Mouse (Mus musculus) liver, embryonic 15.5 days (tissue): ENCODE measurements at regions not wholly inside any gene's neighbourhood (a gene's known extent, or its start where the extent isn't known, plus 50 kb on each side); places are given as distances from the start of the nearest gene placed in this dataset.

Experiments
- ATAC-seq: fragments of 200-750 bp; cut with Nextera tagmentation; 2 replicates; pipeline ENCODE4 v1.8.0; 2017; ENCODE audit warnings: moderate number of reproducible peaks, mild to moderate bottlenecking, moderate library complexity; ENCODE audit not compliant: insufficient read depth
- H3K27ac ChIP-seq: fragments of 300-500 bp; sonication (generic); replicated peaks from 2 replicates; pipeline ENCODE4 v1.5.1; 2015; ENCODE audit warnings: mild to moderate bottlenecking, inconsistent platforms
- H3K27me3 ChIP-seq: fragments of 300-500 bp; sonication (generic); 2 replicates; pipeline ENCODE4 v1.6.1; 2015; ENCODE audit warnings: mild to moderate bottlenecking, inconsistent platforms
- H3K36me3 ChIP-seq: fragments of 300-500 bp; sonication (generic); replicated peaks from 2 replicates; pipeline ENCODE4 v1.6.1; 2015; ENCODE audit warnings: moderate library complexity, mild to moderate bottlenecking, inconsistent platforms
- H3K4me1 ChIP-seq: fragments of 300-500 bp; sonication (generic); replicated peaks from 2 replicates; pipeline ENCODE4 v1.6.1; 2015; ENCODE audit warnings: inconsistent platforms
- H3K4me2 ChIP-seq: fragments of 300-500 bp; sonication (generic); 2 replicates; pipeline ENCODE4 v1.6.1; 2015; ENCODE audit warnings: moderate library complexity, mild to moderate bottlenecking, inconsistent platforms
- H3K4me3 ChIP-seq: fragments of 300-500 bp; sonication (generic); replicated peaks from 2 replicates; pipeline ENCODE4 v1.5.1; 2015; ENCODE audit warnings: mild to moderate bottlenecking, inconsistent platforms
- H3K9ac ChIP-seq: fragments of 300-500 bp; sonication (generic); 2 replicates; pipeline ENCODE4 v1.6.1; 2015; ENCODE audit warnings: moderate library complexity, mild to moderate bottlenecking, inconsistent platforms
- H3K9me3 ChIP-seq: fragments of 300-500 bp; sonication (generic); replicated peaks from 2 replicates; pipeline ENCODE4 v1.6.1; 2016; ENCODE audit warnings: inconsistent platforms
- WGBS: fragments of 180-500 bp; shearing (Covaris S2); methylation state at CpG from one replicate; pipeline ENCODE4 v1.1.7; 2015; ENCODE audit warnings: mixed read lengths; ENCODE audit not compliant: insufficient replicate concordance; 5-methylcytosine and 5-hydroxymethylcytosine counted together

DNA sequence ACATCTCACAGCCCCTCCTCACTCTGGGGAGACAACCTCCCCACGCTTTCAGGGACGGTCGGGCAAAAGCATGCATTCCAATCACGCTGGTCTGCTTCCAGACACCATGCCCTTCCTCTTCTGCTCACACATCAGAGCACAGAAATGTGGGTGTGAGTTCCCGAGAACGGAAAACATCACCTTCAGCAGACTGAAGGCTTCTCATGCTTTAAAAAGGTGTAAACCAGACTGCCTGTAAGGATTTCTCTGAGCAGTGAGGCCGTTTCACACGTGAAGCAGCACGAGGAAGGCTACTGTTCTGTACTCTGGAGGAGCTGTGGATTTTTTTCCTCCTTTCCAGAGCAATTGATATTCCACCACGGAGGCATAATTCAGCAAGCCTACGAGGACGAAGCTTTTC, 2218.8 kb upstream of the Lrrc6 start:
- Histone ChIP-seq H3K27ac (no peak overlapping the region), H3K4me3 (no peak overlapping the region), H3K4me2 (no peak overlapping the region), H3K9ac (no peak overlapping the region), H3K27me3 (no peaks in the 10 kb centered on the region), H3K36me3 (no peaks in the 10 kb centered on the region), H3K9me3 (no peaks in the 10 kb centered on the region), H3K4me1 (no peaks in the 10 kb centered on the region)
- no peak for ATAC-seq
- WGBS, result 55% methylated on average over 12 of the region's 12 CpGs

DNA sequence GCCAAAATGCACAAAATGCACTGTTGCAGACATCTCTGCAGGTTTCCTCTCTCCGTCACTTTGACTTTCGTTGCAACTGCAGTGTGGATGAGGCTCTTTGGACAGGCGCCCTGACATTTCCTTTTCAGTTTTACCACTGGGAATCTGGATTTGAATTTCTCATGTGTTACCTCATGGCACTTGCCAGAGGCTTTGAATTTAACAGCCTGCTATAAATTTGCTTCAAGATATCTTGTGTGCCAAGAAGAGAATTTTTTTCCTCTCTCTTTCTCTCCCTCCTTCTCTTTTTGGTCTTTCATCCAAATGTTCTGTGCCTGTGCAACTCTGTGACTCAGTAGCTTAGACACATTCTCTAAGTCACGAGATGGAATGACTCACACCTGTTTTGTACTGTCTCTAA, 2213.6 kb upstream of the Lrrc6 start:
- no peaks in the 10 kb centered on the region for H3K4me1 ChIP-seq
- no peak overlapping the region for H3K9ac ChIP-seq
- H3K4me3 ChIP-seq, result no peak overlapping the region
- H3K9me3 ChIP-seq, result no peaks in the 10 kb centered on the region
- no peak for ATAC-seq
- H3K27ac ChIP-seq, result no peak overlapping the region
- no peak overlapping the region for H3K4me2 ChIP-seq
- no peaks in the 10 kb centered on the region for H3K27me3 ChIP-seq
- H3K36me3 ChIP-seq, result no peaks in the 10 kb centered on the region
- WGBS, result 53% methylated on average over 4 of the region's 4 CpGs

DNA sequence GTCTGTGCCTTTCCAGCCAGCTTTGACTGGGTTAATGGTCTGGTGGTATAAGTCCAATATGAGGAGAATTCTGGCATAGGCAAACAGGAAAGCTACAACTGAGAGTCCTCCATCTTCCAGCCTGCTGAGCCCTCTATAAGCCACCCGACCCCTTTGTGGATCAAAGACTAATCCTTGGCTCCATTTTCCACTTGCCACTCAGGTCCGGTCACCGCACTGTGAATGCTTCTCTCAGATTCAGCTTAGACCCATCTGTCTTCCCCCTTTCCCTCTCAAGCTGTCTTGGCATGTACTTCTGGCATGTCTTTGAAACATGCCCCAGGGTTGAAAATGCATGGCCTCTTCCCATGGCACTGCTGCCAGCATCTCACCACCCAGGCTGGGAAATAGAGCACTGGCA, 2206.6 kb upstream of the Lrrc6 start:
- no peak for ATAC-seq
- Histone ChIP-seq H3K4me2 (no peak overlapping the region), H3K4me3 (no peak overlapping the region), H3K9ac (no peak overlapping the region), H3K4me1 (no peaks in the 10 kb centered on the region), H3K27me3 (no peaks in the 10 kb centered on the region), H3K9me3 (no peaks in the 10 kb centered on the region), H3K27ac (no peak overlapping the region), H3K36me3 (no peaks in the 10 kb centered on the region)
- 72% methylated on average over 3 of the region's 3 CpGs for WGBS

DNA sequence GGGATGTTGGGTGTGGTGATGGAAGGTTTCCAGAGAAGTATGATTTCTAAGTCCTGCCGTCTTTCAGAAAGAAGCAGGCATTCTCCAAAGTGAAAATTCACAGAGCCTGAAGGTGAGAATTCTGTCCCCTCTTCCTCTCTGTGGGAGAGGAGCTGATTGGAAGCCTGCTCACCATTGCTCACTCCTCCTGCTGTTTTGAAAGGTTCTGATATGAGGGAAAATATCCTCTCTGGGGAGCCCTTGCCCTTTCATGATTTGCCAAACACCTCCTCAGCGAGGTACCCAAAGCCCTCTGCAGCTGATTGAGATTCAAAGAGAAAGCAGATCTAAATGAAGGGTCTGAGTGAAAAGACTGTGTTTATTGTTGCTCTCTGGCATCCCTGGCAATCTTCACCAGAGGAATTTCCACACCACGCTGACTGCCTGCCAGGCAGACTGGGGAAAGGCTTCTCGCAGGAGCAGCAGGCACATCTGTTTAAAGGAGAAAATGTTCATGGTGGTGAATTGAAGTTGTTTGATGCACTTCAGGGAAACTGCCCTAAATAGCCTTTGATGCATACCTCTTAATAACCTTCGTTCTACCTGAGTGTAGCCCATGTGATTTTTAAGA, 2194.4 kb upstream of the Lrrc6 start:
- no peaks in the 10 kb centered on the region for H3K27me3 ChIP-seq
- no peak overlapping the region for H3K4me2 ChIP-seq
- no peaks in the 10 kb centered on the region for H3K36me3 ChIP-seq
- H3K4me3 ChIP-seq, result no peak overlapping the region
- no peaks in the 10 kb centered on the region for H3K4me1 ChIP-seq
- ATAC-seq, result no peak
- H3K9ac ChIP-seq, result no peak overlapping the region
- no peaks in the 10 kb centered on the region for H3K9me3 ChIP-seq
- no peak overlapping the region for H3K27ac ChIP-seq
- 25% methylated on average over 5 of the region's 5 CpGs for whole genome bisulfite sequencing

DNA sequence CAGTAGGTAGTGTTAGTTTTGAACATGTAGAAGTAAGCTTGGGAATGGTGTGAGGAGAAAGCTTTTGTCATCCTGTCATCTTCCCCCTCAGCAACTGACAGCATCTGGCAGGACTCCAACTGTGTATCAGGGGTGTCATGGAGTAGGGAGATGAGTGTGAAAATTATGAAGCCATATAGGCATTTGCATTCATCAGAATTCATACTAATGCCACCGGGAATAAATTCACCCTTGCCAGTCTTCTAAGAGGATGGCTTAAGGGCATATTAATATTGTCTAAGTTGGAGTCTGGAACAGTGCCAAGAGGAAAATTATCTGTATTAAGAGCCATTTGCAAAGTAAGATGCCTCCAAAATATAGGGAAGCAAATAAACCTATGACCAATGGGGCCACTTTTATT, 2166.8 kb upstream of the Lrrc6 start:
- H3K27me3 ChIP-seq, result no peaks in the 10 kb centered on the region
- H3K27ac ChIP-seq, result no peak overlapping the region
- H3K4me1 ChIP-seq, result no peaks in the 10 kb centered on the region
- no peaks in the 10 kb centered on the region for H3K9me3 ChIP-seq
- no peak overlapping the region for H3K4me2 ChIP-seq
- no peak for ATAC-seq
- WGBS, result 61% methylated on average over 1 of the region's 1 CpGs
- H3K36me3 ChIP-seq, result no peaks in the 10 kb centered on the region
- H3K9ac ChIP-seq, result no peak overlapping the region
- H3K4me3 ChIP-seq, result no peak overlapping the region

DNA sequence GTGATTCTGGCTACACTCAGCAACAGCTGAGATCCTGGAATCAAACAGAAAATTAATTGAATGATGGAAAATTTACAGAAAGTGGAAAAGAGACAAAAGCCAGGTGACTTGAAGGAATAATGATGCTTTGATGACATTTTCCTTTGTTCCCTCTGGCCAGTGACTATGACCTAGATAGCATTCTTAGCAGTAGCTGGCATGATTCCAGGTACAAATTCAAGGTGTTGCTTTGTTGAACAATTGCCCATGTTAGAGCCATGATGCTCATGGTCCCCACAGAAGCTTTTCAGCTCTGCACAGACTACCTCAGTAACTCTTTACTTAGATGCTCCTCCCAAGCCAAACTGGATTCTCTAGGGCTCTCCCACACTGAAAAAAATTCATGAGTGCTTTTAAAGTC, 2164.6 kb upstream of the Lrrc6 start:
- H3K27ac ChIP-seq, result no peak overlapping the region
- no peak overlapping the region for H3K4me3 ChIP-seq
- ATAC-seq, result no peak
- no peaks in the 10 kb centered on the region for H3K4me1 ChIP-seq
- H3K9me3 ChIP-seq, result no peaks in the 10 kb centered on the region
- no peak overlapping the region for H3K9ac ChIP-seq
- H3K27me3 ChIP-seq, result no peaks in the 10 kb centered on the region
- H3K4me2 ChIP-seq, result no peak overlapping the region
- H3K36me3 ChIP-seq, result no peaks in the 10 kb centered on the region

DNA sequence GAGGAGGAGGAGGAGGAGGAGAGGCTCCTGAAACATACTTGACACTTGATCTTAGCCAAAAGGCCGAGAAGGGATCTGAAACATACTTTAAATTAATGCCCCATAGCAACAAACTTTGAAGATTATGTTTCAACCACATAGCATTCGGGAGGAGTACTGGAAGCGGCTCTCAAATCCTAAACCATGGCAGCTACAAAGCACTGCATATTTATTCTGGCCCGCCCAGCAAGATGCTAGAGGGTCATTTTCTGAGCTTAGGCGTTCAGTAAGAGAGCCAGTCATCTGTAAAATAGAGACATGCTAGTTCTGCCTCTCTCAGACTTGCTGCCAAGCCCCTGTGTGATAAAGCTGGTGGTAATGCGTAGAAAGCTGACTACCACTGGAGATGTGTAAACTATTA, 2156.0 kb upstream of the Lrrc6 start:
- no peaks in the 10 kb centered on the region for H3K4me1 ChIP-seq
- H3K9ac ChIP-seq, result no peak overlapping the region
- no peak for ATAC-seq
- H3K27ac ChIP-seq, result no peak overlapping the region
- H3K27me3 ChIP-seq, result no peaks in the 10 kb centered on the region
- no peak overlapping the region for H3K4me3 ChIP-seq
- no peaks in the 10 kb centered on the region for H3K36me3 ChIP-seq
- H3K9me3 ChIP-seq, result no peaks in the 10 kb centered on the region
- 55% methylated on average over 6 of the region's 6 CpGs for WGBS
- no peak overlapping the region for H3K4me2 ChIP-seq

DNA sequence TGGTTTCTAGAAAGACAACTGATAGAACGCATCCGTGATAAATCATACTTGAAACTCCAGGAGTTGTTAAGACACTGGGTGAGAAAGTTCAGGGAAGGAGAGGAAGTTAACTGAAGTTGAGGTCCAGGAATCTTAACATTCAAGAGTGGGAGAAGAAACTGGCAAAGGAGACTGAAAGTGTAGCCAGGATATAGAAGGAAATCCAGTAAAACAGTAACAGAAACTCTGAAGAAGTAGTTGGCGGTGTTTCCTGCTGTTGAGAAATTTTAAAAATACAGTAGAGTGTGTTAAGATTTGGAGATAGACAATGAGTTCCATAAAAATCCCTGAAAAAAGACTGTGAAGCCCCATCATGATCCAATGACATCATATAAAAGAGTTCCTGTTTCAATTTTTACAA, 2154.3 kb upstream of the Lrrc6 start:
- no peaks in the 10 kb centered on the region for H3K27me3 ChIP-seq
- H3K4me2 ChIP-seq, result no peak overlapping the region
- H3K9me3 ChIP-seq, result no peaks in the 10 kb centered on the region
- no peak for ATAC-seq
- no peaks in the 10 kb centered on the region for H3K36me3 ChIP-seq
- H3K4me3 ChIP-seq, result no peak overlapping the region
- no peak overlapping the region for H3K9ac ChIP-seq
- no peaks in the 10 kb centered on the region for H3K4me1 ChIP-seq
- H3K27ac ChIP-seq, result no peak overlapping the region
- WGBS, result 65% methylated on average over 3 of the region's 3 CpGs

DNA sequence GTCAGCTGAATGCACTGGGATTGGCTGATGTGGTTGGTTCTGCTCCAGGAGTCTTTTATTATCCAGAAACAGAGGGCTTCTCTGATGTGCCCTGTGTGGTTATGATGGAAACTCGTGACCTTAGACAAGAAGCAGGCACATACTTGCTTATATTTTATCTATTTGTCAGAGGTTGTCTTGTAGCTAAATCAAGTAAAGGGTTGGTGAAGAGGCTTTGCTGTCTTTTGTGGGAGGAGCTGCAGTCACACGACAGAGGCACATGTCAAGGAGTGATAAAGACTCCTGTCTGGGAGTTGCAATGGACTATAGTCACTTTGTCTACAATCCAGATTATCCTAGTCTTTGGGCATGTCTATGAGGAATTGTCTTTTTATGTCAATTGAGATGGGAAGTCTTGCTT, 2149.9 kb upstream of the Lrrc6 start:
- H3K4me1 ChIP-seq, result no peaks in the 10 kb centered on the region
- H3K36me3 ChIP-seq, result no peaks in the 10 kb centered on the region
- no peak for ATAC-seq
- H3K9me3 ChIP-seq, result no peaks in the 10 kb centered on the region
- no peak overlapping the region for H3K9ac ChIP-seq
- 18% methylated on average over 2 of the region's 2 CpGs for WGBS
- H3K27ac ChIP-seq, result no peak overlapping the region
- no peaks in the 10 kb centered on the region for H3K27me3 ChIP-seq
- H3K4me3 ChIP-seq, result no peak overlapping the region
- no peak overlapping the region for H3K4me2 ChIP-seq

DNA sequence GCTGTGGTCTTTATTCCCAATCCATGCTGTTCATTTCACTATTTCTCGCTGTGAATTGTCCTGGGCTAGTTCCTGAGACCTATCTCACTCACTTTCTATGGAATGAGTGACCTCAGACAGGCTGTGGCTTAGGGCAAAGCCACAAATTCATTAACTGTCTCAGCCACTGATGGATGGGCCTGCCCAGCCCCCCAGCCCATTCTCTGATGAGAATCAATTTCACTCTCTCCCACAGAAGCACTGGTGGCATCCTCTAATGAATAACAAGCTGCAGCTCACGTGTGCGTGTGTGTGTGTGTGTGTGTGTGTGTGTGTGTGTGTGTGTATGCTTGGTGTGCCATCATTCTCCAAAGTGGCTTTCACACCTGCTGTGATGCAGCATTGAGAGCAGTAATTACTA, 2149.3 kb upstream of the Lrrc6 start:
- 28% methylated on average over 3 of the region's 3 CpGs for WGBS
- Histone ChIP-seq H3K9me3 (no peaks in the 10 kb centered on the region), H3K4me3 (no peak overlapping the region), H3K27me3 (no peaks in the 10 kb centered on the region), H3K4me2 (no peak overlapping the region), H3K4me1 (no peaks in the 10 kb centered on the region), H3K36me3 (no peaks in the 10 kb centered on the region), H3K9ac (no peak overlapping the region), H3K27ac (no peak overlapping the region)
- ATAC-seq, result no peak

DNA sequence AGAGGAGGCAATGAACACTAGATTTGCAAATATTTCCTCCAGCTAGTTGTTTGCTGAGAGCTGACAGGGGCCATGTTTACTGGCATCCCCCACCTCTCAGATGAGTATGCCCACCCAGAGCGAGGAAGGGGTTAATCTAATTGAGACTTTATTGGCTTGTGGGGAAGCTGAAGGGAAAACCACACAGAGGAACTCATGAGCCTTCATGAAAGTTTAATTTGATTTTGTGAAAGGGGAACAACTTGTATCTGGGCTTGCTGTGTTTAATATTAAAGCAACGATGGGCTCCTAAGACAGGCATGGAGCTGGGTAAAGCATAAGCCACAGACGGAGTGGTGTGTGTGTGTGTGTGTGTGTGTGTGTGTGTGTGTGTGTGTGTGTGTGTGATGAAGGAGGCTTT, 2146.2 kb upstream of the Lrrc6 start:
- no peaks in the 10 kb centered on the region for H3K4me1 ChIP-seq
- H3K4me3 ChIP-seq, result no peak overlapping the region
- no peaks in the 10 kb centered on the region for H3K9me3 ChIP-seq
- no peaks in the 10 kb centered on the region for H3K27me3 ChIP-seq
- H3K36me3 ChIP-seq, result no peaks in the 10 kb centered on the region
- no peak overlapping the region for H3K9ac ChIP-seq
- no peak overlapping the region for H3K4me2 ChIP-seq
- no peak overlapping the region for H3K27ac ChIP-seq
- WGBS, result 37% methylated on average over 3 of the region's 3 CpGs
- ATAC-seq, result no peak

DNA sequence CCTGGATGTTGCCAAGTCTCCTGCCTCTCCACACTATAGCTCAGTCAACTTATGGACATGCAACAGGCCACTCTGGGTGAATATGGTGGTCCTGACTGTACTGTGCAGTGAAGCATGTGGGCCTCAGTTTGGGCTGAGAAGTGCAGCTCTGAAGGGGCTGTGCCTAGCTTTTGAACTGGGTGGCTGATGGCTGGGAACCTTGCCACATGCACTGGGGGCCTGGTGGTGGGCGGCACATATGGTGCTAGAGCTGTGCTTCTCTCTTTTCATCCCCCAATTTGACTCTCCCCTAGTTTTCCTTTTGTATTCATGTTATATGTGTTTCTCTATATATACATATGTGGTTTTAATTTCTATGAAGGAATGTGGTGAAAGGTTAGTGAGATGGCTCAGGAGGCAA, 2144.2 kb upstream of the Lrrc6 start:
- no peaks in the 10 kb centered on the region for H3K9me3 ChIP-seq
- H3K9ac ChIP-seq, result no peak overlapping the region
- no peak overlapping the region for H3K27ac ChIP-seq
- WGBS, result 50% methylated on average over 1 of the region's 1 CpGs
- no peaks in the 10 kb centered on the region for H3K4me1 ChIP-seq
- H3K4me3 ChIP-seq, result no peak overlapping the region
- no peak overlapping the region for H3K4me2 ChIP-seq
- no peak for ATAC-seq
- no peaks in the 10 kb centered on the region for H3K36me3 ChIP-seq
- no peaks in the 10 kb centered on the region for H3K27me3 ChIP-seq
